Mouse (Mus musculus) brain, adult 10 weeks (tissue): ENCODE measurements around the gene Pole4. TPM values are rescaled to one million over a fixed set of nuclear protein-coding genes. Genes with fewer than 3 reads are reported as not detected.

Experiments
- polyA plus RNA-seq: library from polyadenylated mRNA; stranded (reverse); fragments of 350-450 nt; fragmentation: Illumina TruSeq; extraction: RNeasy Lipid Tissue Mini Kit (QIAGEN cat#74804); gene quantifications from one replicate; pipeline ENCODE4 v1.2.3, GENCODE M21; 2015; ENCODE audit warnings: low read depth, low replicate concordance

Pole4 gene
- polyA plus RNA-seq: 65.1 TPM

GRCm38 (mm10) chr6:82705221-82705620 lies at the start of gene Pole4:
Gene Pole4, minus strand, starts transcription at chr6:82705365.

Other genes with a start within 250 kb of the Pole4 start
- 3.1 TPM for gene Hk2, start 69.1 kb upstream of the Pole4 start, polyA plus RNA-seq
- 24.2 TPM for gene Sema4f, start 234.4 kb upstream of the Pole4 start, polyA plus RNA-seq
- gene M1ap, start 241.5 kb upstream of the Pole4 start, polyA plus RNA-seq: not detected